Mouse (Mus musculus) c-Kit-positive CD71-positive TER-119-positive erythroid progenitor cells, embryonic 14.5 days (primary cell): ENCODE measurements around the gene Gm12790.
"Not testable (repeated sequence)": the region's sequence is repeated elsewhere in the genome, so short reads cannot be mapped to it uniquely, and the experiment has no call there.

ENCODE experiments used
- DNase-seq: peaks from one replicate; pipeline ENCODE4 v3.0.0-alpha.2; 2013; ENCODE audit warnings: low spot score

The Gm12790 gene

DNA sequence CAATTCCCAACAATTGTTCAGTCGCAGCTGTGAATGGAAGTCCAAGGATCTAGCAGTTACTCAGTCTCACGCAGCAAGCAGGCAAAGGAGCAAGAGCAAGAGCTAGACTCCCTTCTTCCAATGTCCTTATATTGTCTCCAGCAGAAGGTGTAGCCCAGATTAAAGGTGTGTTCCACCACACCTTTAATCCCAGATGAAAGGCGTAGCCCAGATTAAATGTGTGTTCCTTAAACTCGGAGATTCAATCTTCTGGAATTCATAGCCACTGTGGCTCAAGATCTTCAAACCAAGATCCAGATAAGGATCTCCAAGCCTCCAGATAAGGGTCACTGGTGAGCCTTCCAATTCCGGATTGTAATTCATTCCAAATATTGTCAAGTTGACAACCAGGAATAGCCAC lies at the start of gene Gm12790:
Gm12790 (minus strand) TSS at position 101 of the 400 bp plus-strand sequence.
- not testable (repeated sequence) for DNase-seq

DNA sequence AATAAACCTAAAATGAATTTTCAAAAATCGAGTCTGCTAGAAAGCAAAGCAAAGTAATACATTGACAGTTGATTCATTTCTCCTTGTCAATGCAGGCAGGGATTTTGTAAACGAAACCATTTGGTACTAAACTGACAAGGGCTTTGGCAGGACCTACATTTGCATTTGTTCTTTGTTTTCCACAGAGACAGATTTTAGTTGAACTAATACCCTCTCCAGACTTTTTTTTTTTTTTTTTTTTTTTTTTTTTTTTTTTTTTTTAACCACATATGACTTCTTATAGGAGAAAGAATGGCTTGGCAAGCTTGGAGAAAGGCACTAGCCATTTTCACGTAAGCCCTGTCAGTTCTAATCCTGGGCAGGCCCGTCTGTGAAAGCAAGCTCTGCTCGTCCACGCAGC lies 45.8 kb upstream of the Gm12790 start:
- no peak for DNase-seq

DNA sequence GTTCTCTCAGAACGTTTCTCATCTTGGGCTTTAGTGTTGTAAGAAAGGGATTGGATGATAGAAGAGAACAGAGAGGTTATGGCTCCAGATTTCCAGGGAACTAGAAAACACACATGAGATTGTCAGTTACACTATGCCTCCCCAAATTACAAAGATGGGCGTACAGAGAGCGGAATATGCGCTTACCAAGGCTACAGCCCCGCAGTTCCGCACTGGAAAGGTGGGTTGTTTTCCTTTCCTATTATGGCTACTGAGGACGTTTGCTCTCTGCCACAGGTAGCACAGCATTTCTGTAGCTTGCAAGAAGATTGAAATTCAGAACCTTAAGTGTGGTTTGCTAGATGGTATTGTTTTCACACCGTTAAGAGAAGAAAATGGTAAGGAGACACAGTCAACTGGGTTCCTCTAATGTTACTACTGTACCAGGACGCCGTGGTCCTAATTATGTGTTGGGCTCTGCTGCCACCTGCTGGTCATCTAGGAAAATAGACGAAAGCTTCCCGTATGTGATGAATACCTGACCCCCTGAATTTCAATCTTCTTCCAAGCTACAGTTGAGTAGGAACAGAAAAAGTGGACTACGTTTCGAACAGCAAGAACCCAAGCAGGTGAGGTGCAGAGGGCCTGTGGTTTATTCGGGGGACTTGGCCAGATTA lies 17.5 kb upstream of the Gm12790 start:
- DNase-seq, result peak; percentile 50

DNA sequence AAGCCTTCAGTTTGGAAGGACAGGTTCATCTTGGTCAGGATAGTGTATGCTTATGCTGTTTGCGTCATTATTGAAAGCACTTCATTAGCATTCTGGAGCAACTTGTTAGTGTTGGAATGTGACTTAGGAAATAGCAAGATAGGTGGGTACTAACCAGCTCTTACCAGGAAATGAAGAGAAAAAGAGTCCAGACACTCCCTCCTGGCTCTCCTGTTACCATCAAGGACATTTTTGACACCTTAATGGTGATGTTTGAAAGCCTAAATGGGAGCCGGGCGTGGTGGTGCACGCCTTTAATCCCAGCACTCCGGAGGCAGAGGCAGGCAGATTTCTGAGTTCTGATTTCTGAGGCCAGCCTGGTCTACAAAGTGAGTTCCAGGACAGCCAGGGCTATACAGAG lies 16.6 kb upstream of the Gm12790 start:
- DNase-seq, result no peak

DNA sequence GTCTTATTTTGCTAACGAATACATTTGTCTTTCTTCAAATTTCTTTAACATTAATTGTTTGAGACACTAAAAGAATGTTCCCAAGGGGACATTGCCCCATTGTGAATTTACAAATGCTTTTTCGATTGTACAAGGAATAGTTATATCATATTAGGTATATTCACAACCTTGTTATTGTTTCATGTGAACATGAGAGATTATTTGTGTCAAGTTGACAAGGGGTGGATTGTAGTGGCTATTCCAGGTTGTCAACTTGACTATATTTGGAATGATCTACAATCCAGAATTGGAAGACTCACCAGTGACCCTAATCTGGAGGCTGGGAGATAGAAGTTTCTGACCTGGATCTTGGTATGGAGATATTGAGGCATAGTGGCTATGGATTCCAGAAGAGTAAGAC lies 5.5 kb upstream of the Gm12790 start, which contains the start of gene Gm12789:
Gm12789 (plus strand) TSS at position 301 of the 400 bp plus-strand sequence.
- DNase-seq, result not testable (repeated sequence)

DNA sequence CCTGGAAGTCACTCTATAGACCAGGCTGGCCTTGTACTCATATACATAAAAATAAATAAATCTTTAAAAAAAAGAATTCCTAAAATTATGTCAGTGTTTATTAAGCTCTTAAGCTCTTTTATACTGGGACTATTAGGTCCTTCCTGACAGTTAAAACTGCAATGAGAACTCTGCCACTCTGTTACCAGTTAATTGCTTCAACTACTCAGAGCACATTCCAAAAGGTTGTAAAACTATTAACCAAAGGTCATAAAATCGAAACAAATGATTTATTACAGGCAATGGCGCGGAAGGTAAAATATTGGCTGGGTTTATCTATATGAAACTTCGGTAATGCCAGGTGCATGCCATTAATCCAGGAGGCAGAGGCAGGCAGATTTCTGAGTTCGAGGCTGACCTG lies 4.8 kb upstream of the Gm12790 start:
- no peak for DNase-seq

DNA sequence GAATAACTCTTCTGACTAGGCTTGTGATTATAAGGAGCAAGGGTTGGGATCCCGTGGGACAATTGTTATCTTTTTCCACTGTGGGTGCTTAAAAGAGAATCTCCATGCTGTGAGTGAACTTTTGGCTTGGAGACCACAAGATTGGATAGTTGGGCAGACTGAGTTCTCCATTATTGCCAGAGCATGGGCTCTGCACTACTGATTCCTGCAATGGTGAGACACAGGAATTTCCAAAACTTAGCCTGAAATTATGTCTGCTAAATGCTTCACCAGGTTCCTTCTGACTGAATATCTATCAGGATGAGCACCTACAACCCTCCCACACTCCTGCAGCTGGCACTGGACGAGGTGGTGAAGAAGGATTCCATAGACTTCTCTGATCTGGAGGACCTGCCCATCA lies 40.7 kb downstream of the Gm12790 start, which contains the start of gene Gm12794:
Gm12794 (plus strand) TSS at position 301 of the 400 bp plus-strand sequence.
- not testable (repeated sequence) for DNase-seq
